Mouse (Mus musculus) neural tube, embryonic 15.5 days (tissue): ENCODE measurements around the gene Msh5. TPM values are rescaled to one million over a fixed set of nuclear protein-coding genes. Genes with fewer than 3 reads are reported as not detected.
"Not testable (repeated sequence)": the region's sequence is repeated elsewhere in the genome, so short reads cannot be mapped to it uniquely, and the experiment has no call there.

Source experiments
- ATAC-seq: fragments of 200-750 bp; cut with Nextera tagmentation; 2 replicates; pipeline ENCODE4 v1.8.0; 2017; ENCODE audit warnings: mild to moderate bottlenecking, moderate TSS enrichment, moderate library complexity; ENCODE audit not compliant: low FRiP score
- H3K27ac ChIP-seq: fragments of 300-500 bp; sonication (generic); replicated peaks from 2 replicates; pipeline ENCODE4 v1.5.1; 2015; ENCODE audit warnings: mild to moderate bottlenecking, inconsistent platforms
- H3K27me3 ChIP-seq: fragments of 300-500 bp; sonication (generic); replicated peaks from 2 replicates; pipeline ENCODE4 v1.6.1; 2015; ENCODE audit warnings: inconsistent platforms
- H3K36me3 ChIP-seq: fragments of 300-500 bp; sonication (generic); 2 replicates; pipeline ENCODE4 v1.6.1; 2015; ENCODE audit warnings: inconsistent platforms
- H3K4me1 ChIP-seq: fragments of 300-500 bp; sonication (generic); 2 replicates; pipeline ENCODE4 v1.6.1; 2015; ENCODE audit warnings: inconsistent platforms
- H3K4me2 ChIP-seq: fragments of 300-500 bp; sonication (generic); 2 replicates; pipeline ENCODE4 v1.6.1; 2015; ENCODE audit warnings: inconsistent platforms, mild to moderate bottlenecking, moderate library complexity
- H3K4me3 ChIP-seq: fragments of 300-500 bp; sonication (generic); replicated peaks from 2 replicates; pipeline ENCODE4 v1.5.1; 2015; ENCODE audit warnings: mild to moderate bottlenecking, inconsistent platforms
- H3K9ac ChIP-seq: fragments of 300-500 bp; sonication (generic); replicated peaks from 2 replicates; pipeline ENCODE4 v1.6.1; 2015; ENCODE audit warnings: mild to moderate bottlenecking, inconsistent platforms
- H3K9me3 ChIP-seq: fragments of 300-500 bp; sonication (generic); replicated peaks from 2 replicates; pipeline ENCODE4 v1.6.1; 2016; ENCODE audit warnings: inconsistent platforms
- WGBS: fragments of 180-500 bp; shearing (Covaris S2); methylation state at CpG from one replicate; pipeline ENCODE4 v1.1.7; 2015; ENCODE audit warnings: mixed read lengths; 5-methylcytosine and 5-hydroxymethylcytosine counted together
- polyA plus RNA-seq: library from polyadenylated mRNA; unstranded; fragments of >200 nt; fragmentation: Nextera tagmentation; extraction: Ambion mirVana; gene quantifications from 2 replicates; pipeline ENCODE4 v1.2.1, GENCODE M21; 2015

The Msh5 gene
- polyA plus RNA-seq, 1 experiment from 2014 or later: 2.0 TPM

DNA sequence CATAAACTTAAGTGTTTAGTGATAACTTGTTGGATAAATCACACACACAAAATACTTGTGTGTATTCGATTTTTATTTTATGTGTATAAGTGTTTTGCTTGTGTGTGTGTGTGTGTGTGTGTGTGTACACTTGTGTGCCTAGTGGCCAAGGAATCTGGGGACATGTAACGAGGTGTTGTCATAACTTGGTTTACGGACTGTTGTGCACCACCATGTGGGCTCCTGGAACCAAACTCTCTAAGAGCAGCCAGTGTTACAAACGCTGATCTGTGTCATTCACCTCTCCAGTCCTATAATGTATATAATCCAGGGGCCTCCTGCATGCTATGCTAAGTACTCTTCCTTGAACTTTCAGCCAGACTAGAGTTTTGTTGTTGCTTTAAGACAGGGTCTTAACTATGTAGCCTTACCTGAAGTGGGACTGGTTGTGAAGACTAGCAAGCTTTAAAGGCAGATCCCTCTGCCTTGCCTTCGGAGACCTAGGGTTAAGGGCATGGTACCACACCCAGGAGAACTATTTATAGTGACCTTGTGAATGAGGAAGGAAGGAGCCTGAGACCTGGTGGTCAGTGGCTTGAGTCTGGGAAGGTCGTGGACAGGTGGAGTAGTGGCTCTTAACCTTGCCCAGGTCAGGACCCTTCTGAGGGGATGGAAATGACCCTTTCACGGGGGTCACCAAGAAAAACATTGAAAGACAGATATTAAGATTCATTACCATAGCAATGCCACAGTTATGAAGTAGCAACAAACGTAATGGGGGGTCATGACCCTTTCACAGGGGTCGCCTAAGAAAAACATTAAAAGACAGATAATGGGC, 43.3 kb downstream of the Msh5 start:
- no peak for ATAC-seq
- Histone ChIP-seq H3K9me3 (no peaks in the 10 kb centered on the region), H3K36me3 (peaks cover 33% of the 10 kb centered on the region), H3K4me1 (peaks cover 30% of the 10 kb centered on the region), H3K4me2 (peak overlapping the region; percentile 99), H3K4me3 (no peak overlapping the region), H3K27ac (no peak overlapping the region), H3K9ac (0 out of 2 replicates have a peak overlapping the region, but pooled peaks have one; percentile 96), H3K27me3 (no peaks in the 10 kb centered on the region)
- WGBS: 76% methylated on average over 9 of the region's 9 CpGs

DNA sequence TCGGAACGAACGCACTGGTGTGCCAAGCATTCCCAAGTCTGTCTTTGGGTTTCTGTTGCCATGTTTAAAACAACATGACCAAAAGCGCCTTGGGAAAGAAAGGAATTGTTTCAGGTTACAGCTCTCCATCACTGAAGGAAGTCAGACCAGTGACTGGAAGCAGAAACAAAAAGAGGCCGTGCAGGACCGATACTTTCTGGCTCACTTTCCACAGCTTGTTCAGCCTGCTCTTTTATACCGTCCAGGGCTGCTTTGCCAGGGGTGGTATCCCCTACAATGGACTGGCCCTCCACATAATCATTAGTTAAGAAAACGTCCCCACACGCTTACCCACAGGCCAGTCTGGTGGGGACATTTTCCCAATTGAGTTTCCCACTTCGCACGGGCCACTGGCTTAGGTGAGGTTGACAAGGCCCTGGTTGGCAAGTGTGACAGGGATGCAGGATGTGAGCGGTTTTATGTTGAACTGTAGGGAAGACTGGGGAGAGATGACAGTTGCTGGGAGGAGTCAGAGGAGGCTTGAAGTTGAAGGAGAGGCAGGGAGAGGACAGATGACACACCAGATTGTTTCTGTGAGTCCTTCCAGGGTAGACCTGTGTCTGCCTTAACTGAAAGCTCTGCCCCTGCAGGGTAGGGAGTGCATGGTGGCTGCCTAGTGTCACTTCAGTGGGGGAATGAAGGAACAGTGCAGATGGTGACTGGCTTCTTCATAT, 44.2 kb downstream of the Msh5 start:
- no peak for ATAC-seq
- Histone ChIP-seq H3K9ac (peak overlapping the region; percentile 96), H3K4me2 (peak overlapping the region; percentile 99), H3K36me3 (peaks cover 26% of the 10 kb centered on the region), H3K27me3 (no peaks in the 10 kb centered on the region), H3K4me3 (peak overlapping the region; percentile 91), H3K4me1 (peaks cover 30% of the 10 kb centered on the region), H3K9me3 (no peaks in the 10 kb centered on the region), H3K27ac (peak overlapping the region; percentile 95)
- 12% methylated on average over 12 of the region's 12 CpGs for WGBS

DNA sequence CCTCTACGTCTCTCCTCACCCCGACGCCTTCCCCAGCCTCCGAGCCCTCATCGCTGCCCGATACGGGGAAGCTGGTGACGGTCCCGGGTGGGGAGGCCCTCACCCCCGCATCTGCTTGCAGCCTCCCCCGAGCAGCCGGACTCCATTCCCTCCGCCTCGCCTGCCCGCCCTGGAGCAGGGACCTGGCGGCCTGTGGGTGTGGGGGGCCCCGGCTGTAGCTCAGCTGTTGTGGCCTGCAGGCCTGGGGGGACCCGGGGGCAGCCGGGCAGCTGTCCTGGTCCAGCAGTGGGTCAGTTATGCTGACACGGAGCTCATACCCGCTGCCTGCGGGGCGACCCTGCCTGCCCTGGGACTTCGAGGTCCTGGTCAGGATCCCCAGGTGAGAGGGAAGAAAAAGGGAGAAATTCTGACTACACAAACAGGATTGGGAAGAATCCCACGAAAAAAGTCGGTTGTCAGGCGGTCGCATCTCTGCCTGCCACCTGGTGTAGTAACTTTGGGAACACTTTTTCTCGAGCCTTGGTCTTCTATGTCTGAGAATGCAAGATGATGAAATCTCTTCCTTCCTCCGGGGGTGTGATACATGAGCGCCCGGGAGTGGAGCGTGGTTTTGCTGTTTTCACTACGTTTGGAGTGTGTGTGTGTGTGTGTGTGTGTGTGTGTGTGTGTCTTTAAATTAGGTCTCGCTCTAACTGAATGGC, 44.9 kb downstream of the Msh5 start:
- WGBS: under 1% methylated on average over 35 of the region's 35 CpGs
- Histone ChIP-seq H3K36me3 (peaks cover 24% of the 10 kb centered on the region), H3K4me3 (peak overlapping the region; percentile 91), H3K4me2 (peak overlapping the region; percentile 99), H3K9me3 (no peaks in the 10 kb centered on the region), H3K27ac (peak overlapping the region; percentile 95), H3K27me3 (no peaks in the 10 kb centered on the region), H3K9ac (peak overlapping the region; percentile 96), H3K4me1 (peaks cover 30% of the 10 kb centered on the region)
- peak; percentile 32 for ATAC-seq

DNA sequence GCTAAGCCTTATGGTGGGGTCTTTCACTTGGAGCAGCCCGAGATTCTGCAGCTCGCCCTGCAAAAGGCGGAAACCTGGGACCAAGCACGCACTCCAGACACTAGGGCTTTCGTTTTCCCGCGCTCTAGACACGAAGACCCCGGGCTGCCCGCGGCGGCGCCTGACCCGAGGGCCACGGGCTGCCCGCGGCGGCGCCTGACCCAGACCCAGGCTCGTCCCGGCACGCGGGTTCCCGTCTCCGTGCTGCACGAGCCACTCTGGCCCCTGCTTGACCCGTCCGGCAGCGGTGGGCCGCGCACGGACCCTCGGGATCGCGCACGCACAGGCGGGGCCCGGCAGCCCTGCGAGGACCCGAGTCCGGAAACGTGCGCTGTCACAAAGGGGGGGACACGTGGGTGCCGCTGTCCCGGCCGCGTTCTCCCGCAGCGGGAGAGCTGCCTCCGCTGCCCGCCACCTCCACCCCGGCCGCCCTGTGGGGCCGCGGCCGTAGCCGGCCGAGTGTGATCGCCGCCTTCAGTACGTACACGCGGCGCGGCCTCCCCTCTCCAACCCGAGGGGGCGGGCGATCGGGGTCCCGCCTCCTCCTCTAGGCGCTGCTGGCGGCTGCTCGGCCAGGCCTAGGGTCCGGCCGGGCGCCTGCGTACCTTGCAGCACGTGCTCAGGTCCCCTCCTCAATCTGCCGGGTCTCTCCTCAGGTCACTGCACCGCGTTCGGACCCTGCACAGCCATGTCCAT, 45.7 kb downstream of the Msh5 start, which contains the start of gene Vars:
Vars (plus strand) TSS at position 271 of the 735 bp plus-strand sequence.
- Histone ChIP-seq H3K4me3 (peak within 1 kb of the TSS; percentile 91), H3K36me3 (peaks cover 19% of the 10 kb centered on the region), H3K9ac (peak within 1 kb of the TSS; percentile 96), H3K27me3 (no peaks in the 10 kb centered on the region), H3K9me3 (no peaks in the 10 kb centered on the region), H3K4me2 (peak within 1 kb of the TSS; percentile 99), H3K4me1 (peaks cover 30% of the 10 kb centered on the region), H3K27ac (peak within 1 kb of the TSS; percentile 95)
- peak; percentile 89 for ATAC-seq
- under 1% methylated on average over 81 of the region's 83 CpGs for WGBS

DNA sequence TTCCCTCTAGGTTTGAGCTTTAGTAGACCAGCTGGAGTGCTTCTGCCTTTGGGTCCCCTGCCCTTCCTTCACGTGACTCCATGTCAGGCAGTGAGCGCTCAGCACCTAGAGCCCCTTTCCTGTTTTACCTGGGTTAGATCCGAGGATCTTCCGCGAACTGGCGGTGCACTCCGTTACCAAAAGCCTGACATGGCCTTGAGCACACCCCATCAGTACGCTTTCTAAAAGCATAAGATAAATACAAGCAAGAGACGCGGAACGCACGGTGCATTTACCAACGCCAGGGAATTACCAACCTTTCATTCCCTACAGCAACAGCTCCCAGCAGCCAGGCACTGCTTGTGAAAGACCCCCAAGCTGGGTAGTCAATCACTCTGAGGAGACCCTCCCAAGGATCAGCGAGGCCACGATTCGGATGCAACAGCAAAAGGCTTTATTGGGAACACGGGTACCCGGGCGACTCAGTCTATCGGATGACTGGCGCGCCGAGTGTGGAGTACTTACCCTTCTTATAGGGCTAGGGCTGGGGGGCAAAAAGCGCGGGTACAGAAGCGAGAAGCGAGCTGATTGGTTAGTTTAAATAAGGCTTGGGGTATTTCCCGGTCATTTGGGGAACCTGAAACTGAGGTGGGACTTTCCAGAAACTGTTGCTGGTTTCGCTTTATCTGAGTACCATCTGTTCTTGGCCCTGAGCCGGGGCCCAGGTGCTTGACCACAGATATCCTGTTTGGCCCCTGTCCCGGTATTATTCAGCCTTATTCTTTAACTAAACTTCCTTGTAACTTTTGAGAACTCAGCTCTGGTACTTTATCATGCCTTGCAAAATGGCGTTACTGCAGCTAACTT, 46.5 kb downstream of the Msh5 start:
- Histone ChIP-seq H3K4me1 (peaks cover 30% of the 10 kb centered on the region), H3K4me3 (peak overlapping the region; percentile 91), H3K4me2 (peak overlapping the region; percentile 99), H3K36me3 (peaks cover 11% of the 10 kb centered on the region), H3K27ac (peak overlapping the region; percentile 95), H3K9ac (peak overlapping the region; percentile 96)
- H3K27me3 ChIP-seq, ATAC-seq, H3K9me3 ChIP-seq: not testable (repeated sequence)
- WGBS: 25% methylated on average over 29 of the region's 32 CpGs

DNA sequence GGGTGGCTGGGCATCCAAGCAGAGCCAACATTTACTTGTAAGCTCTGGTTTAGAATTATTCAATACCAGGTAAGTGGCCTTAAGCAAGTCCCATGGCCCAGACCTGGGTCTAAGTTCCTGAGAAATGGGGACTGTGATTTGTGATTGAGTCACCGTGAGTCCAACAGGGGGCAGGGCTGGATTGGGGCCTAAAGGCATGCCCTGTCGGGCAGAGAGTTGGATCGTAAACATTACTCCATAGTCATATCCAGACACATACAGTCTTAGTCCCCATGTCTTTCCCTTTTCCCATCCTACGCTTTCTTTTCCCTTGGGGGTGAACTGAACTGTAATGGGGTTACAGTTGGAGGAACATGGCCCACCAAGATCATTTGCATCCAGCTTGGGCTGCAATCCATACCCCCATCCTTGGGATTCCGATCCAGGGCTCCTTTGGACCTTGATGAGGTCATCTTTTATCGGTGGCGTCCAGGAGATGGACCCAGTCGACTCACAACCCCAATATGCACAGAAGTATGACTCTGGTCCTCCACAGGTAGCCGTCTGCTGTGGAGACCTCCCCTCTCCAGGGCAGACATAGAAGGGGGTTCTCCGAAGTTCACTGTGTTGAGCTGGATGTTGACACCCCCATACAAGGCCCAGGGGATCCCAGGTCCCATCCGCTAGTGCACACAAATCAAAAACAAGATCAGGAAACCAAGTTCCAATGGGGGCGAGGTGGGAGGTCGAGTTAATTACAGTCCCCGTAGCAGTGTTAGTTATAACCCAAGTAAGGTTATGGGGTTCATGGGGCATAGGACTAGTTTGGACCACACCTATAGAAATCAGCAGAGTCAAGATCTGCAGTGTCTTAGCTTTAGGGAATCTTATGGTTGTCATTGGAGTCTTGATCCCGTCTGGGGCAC, 47.8 kb downstream of the Msh5 start:
- Histone ChIP-seq H3K36me3 (no peaks in the 10 kb centered on the region), H3K4me3 (no peak overlapping the region), H3K9ac (no peak overlapping the region), H3K4me2 (peak overlapping the region; percentile 99; the same call in 1 of the 2 replicates), H3K9me3 (no peaks in the 10 kb centered on the region), H3K27ac (no peak overlapping the region), H3K4me1 (peaks cover 30% of the 10 kb centered on the region), H3K27me3 (no peaks in the 10 kb centered on the region)
- 91% methylated on average over 15 of the region's 15 CpGs for WGBS
- no peak for ATAC-seq

DNA sequence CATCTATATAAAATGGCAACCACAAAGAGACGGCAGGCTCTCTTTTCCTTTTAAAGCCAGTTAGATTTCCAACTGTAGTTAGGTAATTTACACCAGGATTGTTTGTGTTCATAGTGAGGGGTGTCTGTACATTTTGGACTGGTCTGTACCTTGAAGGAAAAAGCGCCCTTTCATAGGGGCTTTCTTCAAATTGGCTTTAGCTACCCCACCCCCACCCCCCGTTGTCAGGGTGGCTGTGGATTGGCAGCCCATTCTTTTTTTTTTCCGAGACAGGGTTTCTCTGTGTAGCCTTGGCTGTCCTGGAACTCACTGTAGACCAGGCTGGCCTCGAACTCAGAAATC, 49.4 kb downstream of the Msh5 start:
- no peak overlapping the region for H3K9ac ChIP-seq
- H3K4me1 ChIP-seq: peaks cover 14% of the 10 kb centered on the region
- no peak overlapping the region for H3K4me3 ChIP-seq
- 82% methylated on average over 5 of the region's 5 CpGs for WGBS
- H3K27me3 ChIP-seq: no peaks in the 10 kb centered on the region
- H3K36me3 ChIP-seq: no peaks in the 10 kb centered on the region
- no peak for ATAC-seq
- no peaks in the 10 kb centered on the region for H3K9me3 ChIP-seq
- H3K4me2 ChIP-seq: no peak overlapping the region
- H3K27ac ChIP-seq: no peak overlapping the region

DNA sequence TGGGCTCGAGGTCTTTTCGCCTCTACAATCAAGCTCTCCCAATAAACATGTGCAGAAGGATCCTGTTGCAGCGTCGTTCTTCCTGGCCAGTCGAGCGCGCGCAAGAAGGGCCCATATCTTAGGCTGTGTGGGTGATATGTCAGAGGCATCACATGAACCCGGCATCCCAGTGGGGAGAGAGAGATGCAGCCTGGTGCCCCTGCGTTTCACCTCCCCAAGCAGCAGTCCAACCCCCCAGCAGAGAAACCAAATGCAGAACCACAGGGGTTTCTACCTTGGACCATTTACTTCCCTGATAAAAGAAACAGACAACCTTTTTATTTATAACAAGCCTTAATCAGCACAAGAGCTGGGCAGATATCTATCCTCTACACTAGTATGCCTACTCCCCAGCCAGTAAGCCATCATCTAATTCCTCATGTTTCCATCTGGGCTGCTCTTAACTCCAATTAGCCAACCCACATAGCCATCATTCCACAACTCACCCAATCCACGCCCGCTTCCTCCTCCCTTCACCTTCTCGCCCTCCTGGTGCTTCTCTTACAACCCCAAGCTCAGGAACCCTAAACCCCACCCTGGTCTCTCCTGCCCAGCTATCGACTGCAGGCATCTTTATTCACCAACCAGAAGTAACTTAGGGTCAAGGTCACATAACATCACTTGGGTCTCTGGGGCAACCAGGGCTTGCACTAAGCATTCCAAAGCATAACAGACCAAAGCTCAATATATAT, 50.0 kb downstream of the Msh5 start:
- no peaks in the 10 kb centered on the region for H3K27me3 ChIP-seq
- H3K4me3 ChIP-seq: no peak overlapping the region
- no peak overlapping the region for H3K27ac ChIP-seq
- no peak for ATAC-seq
- no peak overlapping the region for H3K9ac ChIP-seq
- H3K4me1 ChIP-seq: peaks cover 8% of the 10 kb centered on the region
- H3K4me2 ChIP-seq: no peak overlapping the region
- WGBS: 90% methylated on average over 12 of the region's 14 CpGs
- 0 out of 2 replicates have a peak, but pooled peaks cover under 1% of the 10 kb centered on the region for H3K36me3 ChIP-seq
- H3K9me3 ChIP-seq: no peaks in the 10 kb centered on the region

DNA sequence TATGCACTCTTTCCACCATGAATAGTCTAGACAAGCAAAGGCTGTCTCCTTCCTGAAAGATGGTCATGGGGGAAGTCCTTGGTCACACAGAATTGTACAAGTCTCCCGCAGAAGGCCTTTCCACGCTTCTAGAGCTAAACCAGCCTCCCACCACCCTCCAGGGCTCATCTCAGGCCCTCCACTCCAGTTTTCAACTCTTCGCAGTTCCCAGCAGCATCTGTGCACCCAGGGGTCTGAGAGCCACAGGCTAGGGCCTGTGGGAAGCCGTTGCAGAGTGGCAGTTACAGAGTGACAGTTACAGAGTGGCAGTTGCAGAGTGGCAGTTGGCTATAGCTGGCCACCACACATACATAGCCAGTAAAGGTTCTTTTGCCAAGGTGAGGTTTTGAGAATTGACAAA, 50.6 kb downstream of the Msh5 start:
- not testable (repeated sequence) for H3K4me2 ChIP-seq, H3K27me3 ChIP-seq, H3K9ac ChIP-seq, ATAC-seq, H3K4me3 ChIP-seq, H3K36me3 ChIP-seq, H3K4me1 ChIP-seq, H3K9me3 ChIP-seq, H3K27ac ChIP-seq
- WGBS: 95% methylated on average over 4 of the region's 4 CpGs
